Mouse (Mus musculus) stomach, embryonic 14.5 days (tissue): ENCODE results near the gene Gramd2. TPM values are rescaled to one million over a fixed set of nuclear protein-coding genes. Genes with fewer than 3 reads are reported as not detected.
A peak's percentile ranks its signal among the peaks of the same experiment; 100 is the strongest.

Experiments
- ATAC-seq: fragments of 200-750 bp; cut with Nextera tagmentation; 2 replicates; pipeline ENCODE4 v1.8.0; 2017; ENCODE audit warnings: low read depth, moderate TSS enrichment; ENCODE audit not compliant: insufficient number of reproducible peaks, insufficient read depth, low FRiP score
- H3K27ac ChIP-seq: fragments of 300-500 bp; sonication (generic); 2 replicates; pipeline ENCODE4 v1.5.1; 2014; ENCODE audit warnings: mild to moderate bottlenecking, low read length, moderate library complexity, mixed read lengths
- H3K27me3 ChIP-seq: fragments of 300-500 bp; sonication (generic); 2 replicates; pipeline ENCODE4 v1.6.1; 2014; ENCODE audit warnings: low read length, control low read depth, mixed read lengths; ENCODE audit not compliant: control insufficient read depth, insufficient read depth
- H3K36me3 ChIP-seq: fragments of 300-500 bp; sonication (generic); 2 replicates; pipeline ENCODE4 v1.6.1; 2014; ENCODE audit warnings: mild to moderate bottlenecking, control low read depth, low read length, moderate library complexity, mixed read lengths; ENCODE audit not compliant: control insufficient read depth, insufficient read depth
- H3K4me1 ChIP-seq: fragments of 300-500 bp; sonication (generic); 2 replicates; pipeline ENCODE4 v1.6.1; 2014; ENCODE audit warnings: low read length, control low read depth, mixed read lengths; ENCODE audit not compliant: control insufficient read depth, insufficient read depth
- H3K4me2 ChIP-seq: fragments of 300-500 bp; sonication (generic); replicated peaks from 2 replicates; pipeline ENCODE4 v1.6.1; 2014; ENCODE audit warnings: low read depth, low read length, control low read depth
- H3K4me3 ChIP-seq: fragments of 300-500 bp; sonication (generic); 2 replicates; pipeline ENCODE4 v1.5.1; 2014; ENCODE audit warnings: low read depth, low read length, control low read depth
- H3K9ac ChIP-seq: fragments of 300-500 bp; sonication (generic); replicated peaks from 2 replicates; pipeline ENCODE4 v1.6.1; 2014; ENCODE audit warnings: low read depth, mild to moderate bottlenecking, control low read depth, low read length, moderate library complexity, mixed read lengths
- H3K9me3 ChIP-seq: fragments of 300-500 bp; sonication (generic); 2 replicates; pipeline ENCODE4 v1.6.1; 2016; ENCODE audit warnings: low read depth, low read length, control low read depth; ENCODE audit not compliant: control insufficient read depth
- WGBS: fragments of 180-500 bp; shearing (Covaris S2); extraction: QIAGEN DNeasy Blood & Tissue Kit; methylation state at CpG from one replicate; pipeline ENCODE4 v1.1.7; 2014; 5-methylcytosine and 5-hydroxymethylcytosine counted together
- polyA plus RNA-seq: library from polyadenylated mRNA; unstranded; fragments of >200 nt; fragmentation: Nextera tagmentation; extraction: Ambion mirVana; gene quantifications from 2 replicates; pipeline ENCODE4 v1.2.1, GENCODE M21; 2014

Gene Gramd2
- polyA plus RNA-seq, 1 experiment from 2014 or later = 1.5 TPM

- H3K36me3 ChIP-seq = no peaks in the 10 kb centered on the region
- H3K4me2 ChIP-seq = no peak overlapping the region
- H3K9ac ChIP-seq = no peak overlapping the region
- peaks cover under 1% of the 10 kb centered on the region; the same call in 1 of the 2 replicates for H3K4me1 ChIP-seq
- no peaks in the 10 kb centered on the region for H3K9me3 ChIP-seq
- 87% methylated on average over 4 of the region's 4 CpGs for WGBS
- no peak overlapping the region for H3K4me3 ChIP-seq
- no peak for ATAC-seq
- H3K27ac ChIP-seq = no peak overlapping the region
- no peaks in the 10 kb centered on the region for H3K27me3 ChIP-seq
These were observed 38.3 kb downstream of the Gramd2 start for GRCm38 (mm10) chr9:59718237-59718636.

GRCm38 (mm10) chr9:59721144-59721543 lies 41.2 kb downstream of the Gramd2 start:
- Histone ChIP-seq H3K9me3 (no peaks in the 10 kb centered on the region), H3K4me2 (no peak overlapping the region), H3K27ac (no peak overlapping the region), H3K27me3 (no peaks in the 10 kb centered on the region), H3K9ac (no peak overlapping the region), H3K4me3 (no peak overlapping the region), H3K4me1 (peaks cover 10% of the 10 kb centered on the region; the same call in 1 of the 2 replicates), H3K36me3 (no peaks in the 10 kb centered on the region)
- WGBS = 82% methylated on average over 5 of the region's 5 CpGs
- no peak for ATAC-seq

GRCm38 (mm10) chr9:59723096-59723657 lies 43.2 kb downstream of the Gramd2 start:
- peak overlapping the region; percentile 29; the same call in 1 of the 2 replicates for H3K4me2 ChIP-seq
- no peak overlapping the region for H3K27ac ChIP-seq
- no peaks in the 10 kb centered on the region for H3K36me3 ChIP-seq
- H3K9me3 ChIP-seq = no peaks in the 10 kb centered on the region
- ATAC-seq = no peak; the same call in 1 of the 2 replicates
- peaks cover 10% of the 10 kb centered on the region; the same call in 1 of the 2 replicates for H3K4me1 ChIP-seq
- no peak overlapping the region for H3K4me3 ChIP-seq
- H3K27me3 ChIP-seq = no peaks in the 10 kb centered on the region
- WGBS = 14% methylated on average over 10 of the region's 10 CpGs
- no peak overlapping the region for H3K9ac ChIP-seq

GRCm38 (mm10) chr9:59723791-59724442 lies 44.0 kb downstream of the Gramd2 start:
- Histone ChIP-seq H3K4me2 (no peak overlapping the region), H3K27ac (no peak overlapping the region)
- ATAC-seq = no peak; the same call in 1 of the 2 replicates

GRCm38 (mm10) chr9:59725515-59725914 lies 45.6 kb downstream of the Gramd2 start:
- Histone ChIP-seq H3K27me3 (no peaks in the 10 kb centered on the region), H3K4me2 (no peak overlapping the region), H3K4me3 (no peak overlapping the region), H3K9ac (no peak overlapping the region), H3K36me3 (no peaks in the 10 kb centered on the region), H3K4me1 (peaks cover 10% of the 10 kb centered on the region; the same call in 1 of the 2 replicates), H3K9me3 (no peaks in the 10 kb centered on the region), H3K27ac (no peak overlapping the region)
- 76% methylated on average over 10 of the region's 10 CpGs for WGBS
- ATAC-seq = no peak

More at GRCm38 (mm10) chr9:59723791-59724442, 44.0 kb downstream of the Gramd2 start:
- peaks cover 10% of the 10 kb centered on the region; the same call in 1 of the 2 replicates for H3K4me1 ChIP-seq
- no peaks in the 10 kb centered on the region for H3K27me3 ChIP-seq
- no peaks in the 10 kb centered on the region for H3K36me3 ChIP-seq
- no peaks in the 10 kb centered on the region for H3K9me3 ChIP-seq
- WGBS = 46% methylated on average over 8 of the region's 8 CpGs
- H3K4me3 ChIP-seq = no peak overlapping the region
- H3K9ac ChIP-seq = no peak overlapping the region

- no peak for ATAC-seq
- peaks cover 10% of the 10 kb centered on the region; the same call in 1 of the 2 replicates for H3K4me1 ChIP-seq
- H3K27ac ChIP-seq = no peak overlapping the region
- no peaks in the 10 kb centered on the region for H3K9me3 ChIP-seq
- no peaks in the 10 kb centered on the region for H3K36me3 ChIP-seq
- 82% methylated on average over 11 of the region's 11 CpGs for WGBS
- H3K4me2 ChIP-seq = no peak overlapping the region
- H3K4me3 ChIP-seq = no peak overlapping the region
- H3K27me3 ChIP-seq = no peaks in the 10 kb centered on the region
- no peak overlapping the region for H3K9ac ChIP-seq
These were observed 47.8 kb downstream of the Gramd2 start for GRCm38 (mm10) chr9:59727569-59728286.

- no peak overlapping the region for H3K27ac ChIP-seq
- WGBS = 91% methylated on average over 5 of the region's 5 CpGs
- no peaks in the 10 kb centered on the region for H3K9me3 ChIP-seq
- H3K4me3 ChIP-seq = no peak overlapping the region
- no peaks in the 10 kb centered on the region for H3K4me1 ChIP-seq
- H3K27me3 ChIP-seq = no peaks in the 10 kb centered on the region
- no peak overlapping the region for H3K9ac ChIP-seq
- no peaks in the 10 kb centered on the region for H3K36me3 ChIP-seq
- no peak overlapping the region for H3K4me2 ChIP-seq
- no peak for ATAC-seq
These were observed 51.2 kb downstream of the Gramd2 start for GRCm38 (mm10) chr9:59731136-59731535.

GRCm38 (mm10) chr9:59733075-59733474 lies 53.1 kb downstream of the Gramd2 start:
- WGBS = 55% methylated on average over 6 of the region's 6 CpGs
- Histone ChIP-seq H3K4me1 (no peaks in the 10 kb centered on the region), H3K27me3 (no peaks in the 10 kb centered on the region), H3K4me3 (no peak overlapping the region), H3K36me3 (no peaks in the 10 kb centered on the region), H3K9me3 (no peaks in the 10 kb centered on the region), H3K9ac (no peak overlapping the region), H3K4me2 (no peak overlapping the region), H3K27ac (peak overlapping the region; percentile 16; the same call in 1 of the 2 replicates)
- no peak for ATAC-seq
